Mouse (Mus musculus) thymus, adult 2 months (tissue): ENCODE results near the gene Meioc.
"Not testable (repeated sequence)": the region's sequence is repeated elsewhere in the genome, so short reads cannot be mapped to it uniquely, and the experiment has no call there.

ENCODE experiments used
- CTCF ChIP-seq: fragments of 200-500 bp; IDR thresholded peaks from 2 replicates; pipeline ENCODE4 v1.5.1; 2012; ENCODE audit warnings: mild to moderate bottlenecking, control low read depth, low read length, moderate library complexity, borderline replicate concordance; ENCODE audit not compliant: control insufficient read depth, poor library complexity, insufficient read depth; ENCODE audit errors: extremely low read depth
- POLR2A ChIP-seq: fragments of 200-500 bp; IDR thresholded peaks from 2 replicates; pipeline ENCODE4 v1.6.1; 2012; ENCODE audit warnings: mild to moderate bottlenecking, low read length, control low read depth, moderate library complexity; ENCODE audit not compliant: control insufficient read depth, poor library complexity, insufficient read depth; ENCODE audit errors: extremely low read depth

GRCm38 (mm10) chr11:102714578-102714977 lies 51.1 kb downstream of the Meioc start:
- TF ChIP-seq CTCF, POLR2A: not testable (repeated sequence)
